ENCODE assay signal across 9 mouse cellular contexts in genomic region chr5:30154013-30154412, GRCm38 (mm10). TPM values are rescaled to one million over a fixed set of nuclear protein-coding genes. Genes with fewer than 3 reads are reported as not detected.
DNase-seq lines count a peak whose midpoint lies in the region; ATAC-seq lines count a peak whose summit lies in the region.
"Had no signal": no experiment of that assay in that cellular context is flagged by ENCODE, and none has a peak within 500 bp of the region (broad histone marks: within the 10 kb centered on the region; RNA-seq: fewer than 3 reads in every experiment).

No protein-coding gene starts in this region.

- H3K9ac ChIP-seq in lung, embryonic 15.5 days: peak overlapping the region; percentile 87
- peak overlapping the region; percentile 86 for H3K9ac ChIP-seq in hindbrain, embryonic 12.5 days
- H3K9ac ChIP-seq in midbrain, embryonic 14.5 days (replicated peaks; ENCODE audit: low read length): peak overlapping the region; percentile 87; the same call in 1 of the 2 replicates

- H3K36me3 ChIP-seq in lung, embryonic 15.5 days: no peaks in the 10 kb centered on the region
- H3K36me3 ChIP-seq in hindbrain, embryonic 12.5 days: no peaks in the 10 kb centered on the region
- H3K36me3 ChIP-seq in midbrain, embryonic 14.5 days (ENCODE audit: control insufficient read depth, insufficient read depth, low read length): no peaks in the 10 kb centered on the region

- H3K4me2 ChIP-seq in lung, embryonic 15.5 days: peak overlapping the region; percentile 60
- H3K4me2 ChIP-seq in hindbrain, embryonic 12.5 days (replicated peaks): peak overlapping the region; percentile 77
- peak overlapping the region; percentile 83 for H3K4me2 ChIP-seq in midbrain, embryonic 14.5 days (ENCODE audit: low read length)

- peak overlapping the region; percentile 96 for H3K4me3 ChIP-seq in lung, embryonic 15.5 days
- H3K4me3 ChIP-seq in hindbrain, embryonic 12.5 days: peak overlapping the region; percentile 74
- H3K4me3 ChIP-seq in midbrain, embryonic 14.5 days (replicated peaks; ENCODE audit: low read depth, low read length): peak overlapping the region; percentile 95

- ATAC-seq in lung, embryonic 15.5 days (ENCODE audit: borderline replicate concordance, extremely low read depth, low FRiP score, low TSS enrichment): no peak
- ATAC-seq in hindbrain, embryonic 12.5 days (ENCODE audit: low FRiP score): no peak
- no peak for ATAC-seq in midbrain, embryonic 14.5 days (ENCODE audit: low FRiP score, low TSS enrichment)
- no peak for ATAC-seq in CD4-positive, CD25-positive, alpha-beta regulatory T cell, adult 4 months

- H3K4me1 ChIP-seq in lung, embryonic 15.5 days: peaks cover 18% of the 10 kb centered on the region
- peaks cover 17% of the 10 kb centered on the region for H3K4me1 ChIP-seq in hindbrain, embryonic 12.5 days
- peaks cover 14% of the 10 kb centered on the region for H3K4me1 ChIP-seq in midbrain, embryonic 14.5 days (ENCODE audit: control insufficient read depth, insufficient read depth, low read length)

- 16% methylated on average over 4 of the region's 4 CpGs for WGBS in lung, embryonic 15.5 days
- 23% methylated on average over 4 of the region's 4 CpGs for WGBS in hindbrain, embryonic 12.5 days
- 21% methylated on average over 4 of the region's 4 CpGs for WGBS in midbrain, embryonic 14.5 days

- no peak overlapping the region for H3K27ac ChIP-seq in lung, embryonic 15.5 days
- H3K27ac ChIP-seq in hindbrain, embryonic 12.5 days: no peak overlapping the region
- no peak overlapping the region for H3K27ac ChIP-seq in midbrain, embryonic 14.5 days (replicated peaks; ENCODE audit: low read depth, low read length)

- H3K9me3 ChIP-seq in lung, embryonic 15.5 days: no peaks in the 10 kb centered on the region
- no peaks in the 10 kb centered on the region for H3K9me3 ChIP-seq in hindbrain, embryonic 12.5 days (replicated peaks)
- H3K9me3 ChIP-seq in midbrain, embryonic 14.5 days (ENCODE audit: control insufficient read depth, low read length): no peaks in the 10 kb centered on the region

- no peak for DNase-seq in lung, postnatal 14 days
- peak; percentile 23 for DNase-seq in c-Kit-positive CD71-positive TER-119-negative erythroid progenitor cells, embryonic 14.5 days (ENCODE audit: low read depth)
- peak; percentile 61 for DNase-seq in midbrain, embryonic 14.5 days
- DNase-seq in adrenal gland, adult 2 months: no peak
- no peak for DNase-seq in spleen, postnatal 10 days (ENCODE audit: low spot score in 2 of 2)

- no peaks in the 10 kb centered on the region for H3K27me3 ChIP-seq in lung, embryonic 15.5 days
- no peaks in the 10 kb centered on the region for H3K27me3 ChIP-seq in hindbrain, embryonic 12.5 days
- H3K27me3 ChIP-seq in midbrain, embryonic 14.5 days (ENCODE audit: control insufficient read depth, insufficient read depth, low read length): no peaks in the 10 kb centered on the region

RNA-seq across cellular contexts. Expression of gene Hadha, which starts 0.9 kb away (rescaled TPM):
- polyA plus RNA-seq in lung, embryonic 15.5 days (2015; fragmentation: Nextera tagmentation; extraction: Ambion mirVana): 143 TPM in 2 replicates
- 106 and 108 TPM in 2 replicates for polyA plus RNA-seq in hindbrain, embryonic 12.5 days (2016; fragmentation: Nextera tagmentation; extraction: Ambion mirVana)
- 50.4 and 61.7 TPM in 2 replicates for polyA plus RNA-seq in midbrain, embryonic 14.5 days (2014; fragmentation: Nextera tagmentation; extraction: Ambion mirVana)
- total RNA-seq in adrenal gland, adult 2 months (2021): 100 to 1,000 TPM; 558 to 581 TPM
- polyA plus RNA-seq in adrenal gland, adult 2 months (2012; rRNA removed): 72.9 and 82.6 TPM in 2 replicates
- 100 to 1,000 TPM in 1 of 2 experiments, 10 to 100 TPM in 1; 85.0 to 124 TPM for polyA plus RNA-seq in CD4-positive, CD25-positive, alpha-beta regulatory T cell, adult 4 months (2017; shearing (Covaris generic))

RNA-seq across cellular contexts. Expression of gene Hadhb, which starts 1.0 kb away (rescaled TPM):
- 128 and 138 TPM in 2 replicates for polyA plus RNA-seq in lung, embryonic 15.5 days (2015; fragmentation: Nextera tagmentation; extraction: Ambion mirVana)
- polyA plus RNA-seq in hindbrain, embryonic 12.5 days (2016; fragmentation: Nextera tagmentation; extraction: Ambion mirVana): 84.8 and 87.7 TPM in 2 replicates
- 46.2 and 57.0 TPM in 2 replicates for polyA plus RNA-seq in midbrain, embryonic 14.5 days (2014; fragmentation: Nextera tagmentation; extraction: Ambion mirVana)
- 1,000 to 10,000 TPM in 1 of 2 experiments, 100 to 1,000 TPM in 1; 944 to 1,072 TPM for total RNA-seq in adrenal gland, adult 2 months (2021)
- polyA plus RNA-seq in adrenal gland, adult 2 months (2012; rRNA removed): 65.7 and 66.9 TPM in 2 replicates
- 100 to 1,000 TPM; 173 to 208 TPM for polyA plus RNA-seq in CD4-positive, CD25-positive, alpha-beta regulatory T cell, adult 4 months (2017; shearing (Covaris generic))

RNA-seq across cellular contexts. Expression of gene 3110082J24Rik, which starts 48.1 kb away (rescaled TPM):
- not detected in 2 replicates for polyA plus RNA-seq in lung, embryonic 15.5 days (2015; fragmentation: Nextera tagmentation; extraction: Ambion mirVana)
- 4.7 and 6.8 TPM in 2 replicates for polyA plus RNA-seq in hindbrain, embryonic 12.5 days (2016; fragmentation: Nextera tagmentation; extraction: Ambion mirVana)
- 6.0 and 6.5 TPM in 2 replicates for polyA plus RNA-seq in midbrain, embryonic 14.5 days (2014; fragmentation: Nextera tagmentation; extraction: Ambion mirVana)
- not detected for total RNA-seq in adrenal gland, adult 2 months (2021)
- polyA plus RNA-seq in adrenal gland, adult 2 months (2012; rRNA removed): not detected in 2 replicates
- not detected for polyA plus RNA-seq in CD4-positive, CD25-positive, alpha-beta regulatory T cell, adult 4 months (2017; shearing (Covaris generic))
- total RNA-seq: heart, postnatal 10 days had no signal

RNA-seq across cellular contexts. Expression of gene Garem2, which starts 49.1 kb away (rescaled TPM):
- 0.22 and 0.25 TPM in 2 replicates for polyA plus RNA-seq in lung, embryonic 15.5 days (2015; fragmentation: Nextera tagmentation; extraction: Ambion mirVana)
- polyA plus RNA-seq in hindbrain, embryonic 12.5 days (2016; fragmentation: Nextera tagmentation; extraction: Ambion mirVana): 30.3 and 31.7 TPM in 2 replicates
- 14.3 and 17.2 TPM in 2 replicates for polyA plus RNA-seq in midbrain, embryonic 14.5 days (2014; fragmentation: Nextera tagmentation; extraction: Ambion mirVana)
- under 1 TPM in 1 of 2 experiments, not detected in 1; 0.10 TPM for total RNA-seq in adrenal gland, adult 2 months (2021)
- polyA plus RNA-seq in adrenal gland, adult 2 months (2012; rRNA removed): 0.11 TPM in 1 of 2 replicates, not detected in the other
- not detected for polyA plus RNA-seq in CD4-positive, CD25-positive, alpha-beta regulatory T cell, adult 4 months (2017; shearing (Covaris generic))

RNA-seq across cellular contexts. Expression of gene Adgrf3, which starts 51.5 kb away (rescaled TPM):
- polyA plus RNA-seq in lung, embryonic 15.5 days (2015; fragmentation: Nextera tagmentation; extraction: Ambion mirVana): 0.22 TPM in 1 of 2 replicates, not detected in the other
- not detected in 2 replicates for polyA plus RNA-seq in hindbrain, embryonic 12.5 days (2016; fragmentation: Nextera tagmentation; extraction: Ambion mirVana)
- not detected in 2 replicates for polyA plus RNA-seq in midbrain, embryonic 14.5 days (2014; fragmentation: Nextera tagmentation; extraction: Ambion mirVana)
- total RNA-seq in adrenal gland, adult 2 months (2021): not detected
- not detected in 2 replicates for polyA plus RNA-seq in adrenal gland, adult 2 months (2012; rRNA removed)
- not detected for polyA plus RNA-seq in CD4-positive, CD25-positive, alpha-beta regulatory T cell, adult 4 months (2017; shearing (Covaris generic))

Comparison
In these comparisons a context has a peak if more than half of its experiments do, and no peak if none do; other contexts are left out.
1. DNase-seq: peak in c-Kit-positive CD71-positive TER-119-negative erythroid progenitor cells, embryonic 14.5 days (single experiment) and midbrain, embryonic 14.5 days (single experiment); none in lung, postnatal 14 days (single experiment), adrenal gland, adult 2 months (single experiment) and spleen, postnatal 10 days (0 of 2).
2. Peak in every context shown above with its lines, with median percentiles within 50 percentile points of each other: H3K4me2 ChIP-seq, H3K4me3 ChIP-seq and H3K9ac ChIP-seq.